Mouse (Mus musculus) liver, embryonic 16.5 days (tissue): ENCODE data around the gene Polr3gl. TPM values are rescaled to one million over a fixed set of nuclear protein-coding genes. Genes with fewer than 3 reads are reported as not detected.
A peak's percentile ranks its signal among the peaks of the same experiment; 100 is the strongest.

Experiments
- ATAC-seq: fragments of 200-750 bp; cut with Nextera tagmentation; 2 replicates; pipeline ENCODE4 v1.8.0; 2017; ENCODE audit warnings: low read depth, mild to moderate bottlenecking, moderate number of reproducible peaks, moderate library complexity
- H3K27ac ChIP-seq: fragments of 300-500 bp; sonication (generic); 2 replicates; pipeline ENCODE4 v1.5.1; 2014; ENCODE audit warnings: mild to moderate bottlenecking, low read length
- H3K27me3 ChIP-seq: fragments of 300-500 bp; sonication (generic); 2 replicates; pipeline ENCODE4 v1.6.1; 2014; ENCODE audit warnings: low read depth, low read length, mixed read lengths; ENCODE audit not compliant: control insufficient read depth, insufficient read depth
- H3K36me3 ChIP-seq: fragments of 300-500 bp; sonication (generic); 2 replicates; pipeline ENCODE4 v1.6.1; 2014; ENCODE audit warnings: mild to moderate bottlenecking; ENCODE audit not compliant: control insufficient read depth, insufficient read depth
- H3K4me1 ChIP-seq: fragments of 300-500 bp; sonication (generic); 2 replicates; pipeline ENCODE4 v1.6.1; 2014; ENCODE audit warnings: low read depth, low read length, mixed read lengths; ENCODE audit not compliant: control insufficient read depth
- H3K4me2 ChIP-seq: fragments of 300-500 bp; sonication (generic); 2 replicates; pipeline ENCODE4 v1.6.1; 2014; ENCODE audit warnings: low read depth, low read length, mixed read lengths
- H3K4me3 ChIP-seq: fragments of 300-500 bp; sonication (generic); 2 replicates; pipeline ENCODE4 v1.5.1; 2014; ENCODE audit warnings: low read depth, mild to moderate bottlenecking, low read length
- H3K9ac ChIP-seq: fragments of 300-500 bp; sonication (generic); 2 replicates; pipeline ENCODE4 v1.6.1; 2014; ENCODE audit warnings: low read depth, low read length
- H3K9me3 ChIP-seq: fragments of 300-500 bp; sonication (generic); replicated peaks from 2 replicates; pipeline ENCODE4 v1.6.1; 2016; ENCODE audit warnings: low read length; ENCODE audit not compliant: control insufficient read depth
- WGBS: fragments of 180-500 bp; shearing (Covaris S2); extraction: QIAGEN DNeasy Blood & Tissue Kit; methylation state at CpG from one replicate; pipeline ENCODE4 v1.1.7; 2014; ENCODE audit not compliant: insufficient replicate concordance; 5-methylcytosine and 5-hydroxymethylcytosine counted together
- polyA plus RNA-seq: library from polyadenylated mRNA; unstranded; fragments of >200 nt; fragmentation: Nextera tagmentation; extraction: Ambion mirVana; gene quantifications from 2 replicates; pipeline ENCODE4 v1.2.1, GENCODE M21; 2015

Polr3gl gene
- polyA plus RNA-seq, 1 experiment from 2014 or later = 10.8 TPM

DNA sequence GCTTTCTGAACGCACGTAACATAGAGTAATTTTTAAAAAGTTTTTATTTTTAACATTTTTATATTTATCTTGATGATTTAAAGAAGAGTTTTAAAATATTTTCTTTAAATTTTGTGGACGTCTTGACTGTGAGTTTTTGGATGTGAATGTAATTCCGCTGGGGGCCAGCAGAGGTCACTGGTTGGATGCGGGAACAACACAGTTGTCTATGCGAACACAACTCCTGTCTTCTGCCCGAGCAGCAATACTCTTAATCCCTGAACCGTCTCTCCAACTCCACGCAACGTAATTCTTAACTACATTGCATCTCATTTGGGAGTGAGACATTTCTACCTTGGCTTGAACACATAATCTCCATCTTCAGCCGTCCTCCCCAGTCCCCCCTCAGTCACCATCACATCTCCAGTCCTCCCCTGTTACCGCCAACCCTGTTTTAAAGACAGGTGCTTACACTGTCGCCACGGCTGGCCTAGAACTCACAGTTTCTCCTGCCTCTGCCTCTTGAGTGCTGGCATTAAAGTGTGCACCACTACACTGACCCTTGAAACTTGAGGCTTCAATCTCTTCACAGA is 46.5 kb downstream of the Polr3gl start:
- Histone ChIP-seq H3K4me3 (no peak overlapping the region), H3K4me2 (no peak overlapping the region; the same call in 1 of the 2 replicates), H3K9me3 (no peaks in the 10 kb centered on the region), H3K27me3 (no peaks in the 10 kb centered on the region), H3K4me1 (no peaks in the 10 kb centered on the region), H3K27ac (no peak overlapping the region), H3K9ac (no peak overlapping the region), H3K36me3 (no peaks in the 10 kb centered on the region)
- 13% methylated on average over 14 of the region's 14 CpGs for WGBS
- ATAC-seq = no peak

DNA sequence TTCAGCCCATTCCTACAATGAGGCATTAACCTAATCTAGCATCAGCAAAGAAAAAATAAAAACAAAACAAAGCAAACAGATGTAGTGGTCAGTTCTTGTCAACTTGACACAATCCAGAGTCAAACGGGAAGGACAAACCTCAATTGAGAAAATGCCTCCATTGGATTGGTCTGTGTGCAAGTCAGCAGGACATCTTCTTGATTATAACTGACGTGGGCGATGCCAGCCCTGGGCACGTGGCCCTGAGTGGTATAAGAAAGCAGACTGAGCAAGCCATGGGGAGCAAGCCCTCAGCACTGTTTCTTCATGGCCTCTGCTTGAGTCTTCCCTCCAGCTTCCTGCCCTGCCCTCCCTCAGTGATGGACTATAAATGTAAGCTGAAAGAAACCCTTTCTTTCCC is 47.1 kb downstream of the Polr3gl start:
- H3K36me3 ChIP-seq = no peaks in the 10 kb centered on the region
- no peak overlapping the region for H3K4me2 ChIP-seq
- 43% methylated on average over 4 of the region's 4 CpGs for WGBS
- no peaks in the 10 kb centered on the region for H3K4me1 ChIP-seq
- no peak overlapping the region for H3K4me3 ChIP-seq
- H3K9me3 ChIP-seq = no peaks in the 10 kb centered on the region
- no peak for ATAC-seq
- no peak overlapping the region for H3K27ac ChIP-seq
- no peak overlapping the region for H3K9ac ChIP-seq
- no peaks in the 10 kb centered on the region for H3K27me3 ChIP-seq

DNA sequence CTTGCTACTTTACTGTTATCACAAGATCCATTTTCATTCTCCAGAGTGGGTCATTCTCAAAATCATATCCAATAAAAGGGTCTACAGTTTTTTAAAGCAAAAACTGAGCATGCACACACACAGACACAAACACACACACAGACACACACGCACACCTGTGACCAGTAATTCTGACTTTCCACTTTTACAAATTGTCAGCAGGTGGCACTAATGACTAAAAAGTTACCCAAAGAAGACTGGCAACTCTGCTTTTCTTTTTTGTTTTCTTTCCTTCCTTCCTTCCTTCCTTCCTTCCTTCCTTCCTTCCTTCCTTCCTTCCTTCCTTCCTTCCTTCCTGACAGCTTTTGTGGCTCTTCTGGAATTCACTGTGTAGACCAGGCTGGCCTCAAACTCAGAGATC is 48.4 kb downstream of the Polr3gl start:
- no peak overlapping the region for H3K27ac ChIP-seq
- H3K4me2 ChIP-seq = no peak overlapping the region
- no peaks in the 10 kb centered on the region for H3K27me3 ChIP-seq
- no peak overlapping the region for H3K4me3 ChIP-seq
- no peak overlapping the region for H3K9ac ChIP-seq
- WGBS = 33% methylated on average over 1 of the region's 1 CpGs
- no peaks in the 10 kb centered on the region for H3K36me3 ChIP-seq
- H3K9me3 ChIP-seq = no peaks in the 10 kb centered on the region
- H3K4me1 ChIP-seq = no peaks in the 10 kb centered on the region
- no peak for ATAC-seq

DNA sequence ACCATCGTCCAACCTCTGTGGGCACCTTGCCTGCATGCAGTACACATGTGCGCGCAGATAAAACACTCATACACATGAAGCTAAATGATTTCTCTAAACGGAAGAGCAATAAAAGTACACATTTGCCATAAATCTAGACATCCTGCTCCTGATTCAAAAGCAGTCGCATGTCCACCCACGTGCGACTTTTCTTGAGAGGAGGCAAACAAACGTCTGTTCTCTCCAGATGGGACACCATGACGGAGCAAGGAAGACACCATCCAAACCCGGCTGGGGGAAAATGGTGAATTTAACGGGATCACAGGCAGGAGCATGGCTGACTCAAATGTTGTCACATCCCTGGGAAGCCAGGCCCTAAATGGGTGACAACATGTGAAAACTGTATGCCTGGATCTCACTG is 50.6 kb downstream of the Polr3gl start:
- no peaks in the 10 kb centered on the region for H3K9me3 ChIP-seq
- 71% methylated on average over 11 of the region's 11 CpGs for WGBS

DNA sequence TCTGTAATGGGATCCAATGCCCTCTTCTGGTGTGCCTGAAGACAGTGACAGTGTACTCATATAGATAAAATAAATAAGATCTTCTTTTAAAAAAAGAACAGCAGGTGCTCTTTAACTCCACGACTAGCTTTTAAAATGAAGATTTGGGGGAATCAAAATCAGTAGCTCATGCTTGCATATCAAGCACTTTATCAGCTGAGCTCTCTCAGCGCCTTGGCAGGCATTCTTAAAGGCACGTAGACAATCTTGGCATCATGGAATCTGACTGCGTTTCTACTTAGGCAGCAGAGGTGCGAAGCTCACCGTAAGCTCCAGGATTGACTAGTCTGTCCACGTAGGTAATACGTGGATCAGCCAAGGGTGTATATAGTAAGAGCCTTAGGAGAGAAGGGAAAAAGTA is 51.4 kb downstream of the Polr3gl start:
- H3K9ac ChIP-seq = no peak overlapping the region
- no peaks in the 10 kb centered on the region for H3K27me3 ChIP-seq
- H3K27ac ChIP-seq = no peak overlapping the region
- no peak overlapping the region for H3K4me2 ChIP-seq
- WGBS = 65% methylated on average over 8 of the region's 8 CpGs
- no peaks in the 10 kb centered on the region for H3K4me1 ChIP-seq
- H3K4me3 ChIP-seq = no peak overlapping the region
- no peaks in the 10 kb centered on the region for H3K36me3 ChIP-seq
- no peak for ATAC-seq
- H3K9me3 ChIP-seq = no peaks in the 10 kb centered on the region

More for the DNA sequence above, 50.6 kb downstream of the Polr3gl start:
- Histone ChIP-seq H3K27ac (no peak overlapping the region), H3K9ac (no peak overlapping the region), H3K27me3 (no peaks in the 10 kb centered on the region), H3K36me3 (no peaks in the 10 kb centered on the region), H3K4me1 (no peaks in the 10 kb centered on the region), H3K4me2 (no peak overlapping the region), H3K4me3 (no peak overlapping the region)
- no peak for ATAC-seq

DNA sequence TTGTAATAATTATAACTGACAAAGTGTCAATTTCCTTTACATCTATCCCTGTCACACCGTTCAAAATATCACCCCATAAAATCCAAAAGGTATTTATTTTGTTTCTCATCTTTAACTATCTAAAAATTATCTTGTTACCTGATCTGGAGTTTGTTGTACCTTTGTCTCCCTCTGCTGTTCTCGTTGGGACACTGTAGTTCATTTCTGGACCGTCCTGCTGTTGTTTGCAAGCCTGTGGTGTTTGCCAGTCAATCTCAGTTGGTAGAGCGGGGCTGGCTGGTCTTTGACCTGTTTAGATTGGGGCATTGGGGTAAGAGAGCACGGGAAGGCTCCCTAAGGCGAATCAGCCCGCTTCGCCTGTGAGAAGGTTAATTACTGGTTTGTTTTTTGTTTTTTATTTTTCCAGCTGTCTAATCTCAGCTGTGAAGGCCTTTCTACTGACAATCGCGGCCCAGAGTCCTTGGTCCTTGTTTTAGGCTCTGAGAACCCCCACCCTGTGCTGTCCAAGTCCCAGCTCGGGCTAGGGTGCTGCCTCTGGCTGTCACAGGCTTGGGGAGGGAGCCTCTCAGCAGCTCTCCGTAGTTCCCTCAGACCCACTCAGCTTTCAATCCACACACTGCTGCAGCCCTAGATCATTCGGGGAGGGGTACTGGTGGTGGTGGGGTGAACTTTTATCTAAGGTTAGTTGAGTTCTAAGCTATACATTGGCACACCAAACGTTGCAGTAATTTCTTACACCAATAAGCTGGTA is 52.5 kb downstream of the Polr3gl start:
- Histone ChIP-seq H3K4me1 (no peaks in the 10 kb centered on the region), H3K4me3 (no peak overlapping the region), H3K4me2 (no peak overlapping the region), H3K36me3 (no peaks in the 10 kb centered on the region), H3K9ac (no peak overlapping the region; the same call in 1 of the 2 replicates), H3K9me3 (no peaks in the 10 kb centered on the region), H3K27ac (no peak overlapping the region), H3K27me3 (no peaks in the 10 kb centered on the region)
- 28% methylated on average over 14 of the region's 14 CpGs for WGBS
- peak; percentile 53; the same call in 1 of the 2 replicates for ATAC-seq

DNA sequence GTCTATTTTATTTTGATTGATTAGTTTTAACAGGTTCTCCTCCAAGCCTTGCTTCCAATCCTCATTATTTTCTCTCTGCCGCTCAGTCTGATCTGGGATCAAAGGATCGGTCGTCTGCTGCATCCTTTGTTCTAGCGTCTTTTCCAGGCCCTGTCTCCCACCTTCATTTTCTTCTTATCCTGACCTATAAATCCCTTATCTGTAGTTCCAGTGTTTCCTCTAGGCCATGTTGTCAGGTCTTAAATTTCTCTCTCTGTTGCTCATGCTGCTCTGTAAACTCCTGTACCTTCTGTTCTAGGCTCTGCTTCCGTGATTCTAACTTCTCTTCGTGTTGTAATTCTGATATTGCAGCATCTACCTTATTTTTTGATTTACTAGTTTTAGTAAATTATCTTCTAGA is 53.2 kb downstream of the Polr3gl start:
- Histone ChIP-seq H3K36me3 (no peaks in the 10 kb centered on the region), H3K4me3 (no peak overlapping the region), H3K9ac (no peak overlapping the region), H3K27ac (no peak overlapping the region), H3K9me3 (no peaks in the 10 kb centered on the region), H3K4me1 (no peaks in the 10 kb centered on the region), H3K4me2 (no peak overlapping the region), H3K27me3 (no peaks in the 10 kb centered on the region)
- ATAC-seq = no peak
- 41% methylated on average over 6 of the region's 6 CpGs for WGBS

DNA sequence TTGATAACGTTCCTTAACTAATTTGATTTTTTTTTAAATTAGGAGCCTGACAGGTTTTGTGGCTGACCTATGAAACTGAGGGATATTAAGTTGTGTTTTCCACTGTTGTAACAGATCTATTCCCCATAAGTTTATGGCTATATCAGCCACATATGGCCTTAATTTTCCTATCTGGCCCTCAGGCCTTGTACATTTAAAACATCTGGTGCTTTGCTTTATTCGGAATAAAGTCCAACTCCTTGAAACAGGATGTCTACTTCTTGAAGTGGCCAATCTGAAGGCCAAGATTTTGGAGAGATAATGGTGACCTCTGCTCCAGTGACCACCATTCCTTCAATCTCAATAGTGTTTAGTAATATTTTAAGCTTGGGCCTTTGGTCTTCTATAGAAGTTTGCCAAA is 54.7 kb downstream of the Polr3gl start:
- H3K9me3 ChIP-seq = no peaks in the 10 kb centered on the region
- H3K27ac ChIP-seq = no peak overlapping the region
- 59% methylated on average over 2 of the region's 2 CpGs for WGBS
- H3K27me3 ChIP-seq = no peaks in the 10 kb centered on the region
- no peaks in the 10 kb centered on the region for H3K36me3 ChIP-seq
- H3K4me3 ChIP-seq = no peak overlapping the region
- no peaks in the 10 kb centered on the region for H3K4me1 ChIP-seq
- ATAC-seq = no peak
- H3K9ac ChIP-seq = no peak overlapping the region
- H3K4me2 ChIP-seq = no peak overlapping the region

DNA sequence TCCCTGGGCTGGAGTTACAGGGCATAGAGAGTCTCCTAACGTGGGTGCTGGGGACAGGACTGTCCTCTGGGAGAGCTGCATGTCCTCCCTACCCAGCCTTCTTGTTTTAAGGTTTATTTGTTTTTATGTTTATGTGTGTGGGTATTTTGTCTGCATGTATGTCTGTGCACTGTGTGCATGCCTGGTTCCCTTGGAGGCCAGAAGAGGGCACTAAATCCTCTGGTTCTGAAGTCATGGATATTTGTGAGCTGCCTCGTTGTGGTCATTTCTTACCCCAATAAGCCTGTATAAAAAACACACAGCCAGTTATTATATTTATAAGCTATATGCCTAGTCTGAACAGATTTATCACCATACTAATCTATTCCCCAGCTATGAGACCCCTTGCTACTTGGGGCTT is 59.7 kb downstream of the Polr3gl start:
- ATAC-seq = no peak
- H3K9me3 ChIP-seq = no peaks in the 10 kb centered on the region
- no peaks in the 10 kb centered on the region for H3K4me1 ChIP-seq
- H3K36me3 ChIP-seq = no peaks in the 10 kb centered on the region
- H3K9ac ChIP-seq = no peak overlapping the region
- no peak overlapping the region for H3K4me2 ChIP-seq
- H3K4me3 ChIP-seq = no peak overlapping the region
- no peak overlapping the region for H3K27ac ChIP-seq
- 34% methylated on average over 2 of the region's 2 CpGs for WGBS
- H3K27me3 ChIP-seq = no peaks in the 10 kb centered on the region; the same call in 1 of the 2 replicates
